9 mouse cellular contexts compared by ENCODE assay signal in genomic region chr11:9116121-9116520, GRCm38 (mm10). TPM values are rescaled to one million over a fixed set of nuclear protein-coding genes. Genes with fewer than 3 reads are reported as not detected.
DNase-seq lines count a peak whose midpoint lies in the region; ATAC-seq and TF ChIP-seq lines count a peak whose summit lies in the region.
"Had no signal": no experiment of that assay in that cellular context is flagged by ENCODE, and none has a peak within 500 bp of the region (broad histone marks: within the 10 kb centered on the region; RNA-seq: fewer than 3 reads in every experiment).

No protein-coding gene starts in this region.

- H3K4me3 ChIP-seq in ES-Bruce4 (ENCODE audit: low read depth, low read length), result no peak overlapping the region
- H3K4me3 ChIP-seq in heart, embryonic 16.5 days (ENCODE audit: low read length), result peak overlapping the region; percentile 40
- peak overlapping the region; percentile 33 for H3K4me3 ChIP-seq in liver, postnatal 0 days (ENCODE audit: low read depth, low read length)

- intact Hi-C loops in heart, postnatal 36 days (cut with DNase I), result loop anchor here (2.0 kb wide), 1 partner anchor 105 kb away; the partner anchor contains the start of gene Hus1

- no peak for TF ChIP-seq CTCF in ES-Bruce4 (IDR thresholded peaks at IDR 0.05; ENCODE audit: low read depth, low read length)
- TF ChIP-seq CTCF in liver, postnatal 0 days (IDR thresholded peaks at IDR 0.05; ENCODE audit: low read depth), result no peak

- H3K9ac ChIP-seq in ES-Bruce4 (ENCODE audit: low read depth, poor library complexity, severe bottlenecking), result no peak overlapping the region
- peak overlapping the region; percentile 57 for H3K9ac ChIP-seq in heart, embryonic 16.5 days (ENCODE audit: low read length)
- H3K9ac ChIP-seq in liver, postnatal 0 days (replicated peaks), result no peak overlapping the region

- peak overlapping the region; percentile 95 for H3K27ac ChIP-seq in ES-Bruce4 (ENCODE audit: insufficient read depth, low read length)
- no peak overlapping the region for H3K27ac ChIP-seq in heart, embryonic 16.5 days (ENCODE audit: low read length)
- H3K27ac ChIP-seq in liver, postnatal 0 days (ENCODE audit: low read depth), result no peak overlapping the region

- H3K36me3 ChIP-seq in ES-Bruce4 (ENCODE audit: control insufficient read depth, insufficient read depth, low read length, poor library complexity, severe bottlenecking), result no peaks in the 10 kb centered on the region
- no peaks in the 10 kb centered on the region for H3K36me3 ChIP-seq in heart, embryonic 16.5 days (ENCODE audit: control insufficient read depth, insufficient read depth)
- H3K36me3 ChIP-seq in liver, postnatal 0 days (replicated peaks; ENCODE audit: insufficient read depth, low read length), result no peaks in the 10 kb centered on the region

- no peaks in the 10 kb centered on the region for H3K27me3 ChIP-seq in ES-Bruce4 (ENCODE audit: control insufficient read depth, insufficient read depth, low read length, poor library complexity, severe bottlenecking)
- peaks cover 6% of the 10 kb centered on the region for H3K27me3 ChIP-seq in heart, embryonic 16.5 days (ENCODE audit: control insufficient read depth, insufficient read depth, low read length)
- H3K27me3 ChIP-seq in liver, postnatal 0 days (ENCODE audit: insufficient read depth, low read length), result peaks cover 36% of the 10 kb centered on the region

- WGBS in heart, embryonic 16.5 days, result 3% methylated on average over 10 of the region's 10 CpGs
- WGBS in liver, postnatal 0 days (ENCODE audit: insufficient replicate concordance), result 5% methylated on average over 10 of the region's 10 CpGs

- H3K9me3 ChIP-seq in ES-Bruce4 (replicated peaks; ENCODE audit: control insufficient read depth, insufficient read depth, low read length, poor library complexity, severe bottlenecking), result no peaks in the 10 kb centered on the region
- no peaks in the 10 kb centered on the region for H3K9me3 ChIP-seq in heart, embryonic 16.5 days (replicated peaks; ENCODE audit: control insufficient read depth, low read length)
- no peaks in the 10 kb centered on the region for H3K9me3 ChIP-seq in liver, postnatal 0 days (ENCODE audit: low read length)

- no peak for TF ChIP-seq POLR2A in ES-Bruce4 (IDR thresholded peaks at IDR 0.05; ENCODE audit: insufficient read depth, low read length)

- ATAC-seq in heart, embryonic 16.5 days (replicated peaks; ENCODE audit: extremely low read depth, insufficient read depth, low FRiP score), result no peak
- no peak for ATAC-seq in liver, postnatal 0 days

- TF ChIP-seq EP300 in ES-Bruce4 (IDR thresholded peaks at IDR 0.05; ENCODE audit: insufficient read depth, low read depth, low read length), result peak; percentile 100
- no peak for TF ChIP-seq EP300 in liver, postnatal 0 days (IDR thresholded peaks at IDR 0.05; ENCODE audit: low read depth)

- peak overlapping the region; percentile 68 for H3K4me2 ChIP-seq in heart, embryonic 16.5 days (ENCODE audit: low read depth, low read length)
- H3K4me2 ChIP-seq in liver, postnatal 0 days (ENCODE audit: low read depth, low read length), result peak overlapping the region; percentile 62

- peak; percentile 29 for DNase-seq in heart, adult 11 months
- no peak for DNase-seq in heart, postnatal 36 days
- DNase-seq in liver, postnatal 0 days, result no peak
- DNase-seq in spleen, postnatal 4 days (ENCODE audit: low spot score in 2 of 2), result no peak
- no peak for DNase-seq in thymus, postnatal 0 days (ENCODE audit: low spot score)
- DNase-seq in cerebellum, postnatal 14 days, result no peak
- DNase-seq: B cell, adult 2 months had no signal

- H3K4me1 ChIP-seq in ES-Bruce4 (ENCODE audit: control insufficient read depth, insufficient read depth, low read length), result peaks cover 2% of the 10 kb centered on the region
- peaks cover 21% of the 10 kb centered on the region for H3K4me1 ChIP-seq in heart, embryonic 16.5 days (ENCODE audit: control insufficient read depth, insufficient read depth, low read length)
- H3K4me1 ChIP-seq in liver, postnatal 0 days (ENCODE audit: insufficient read depth), result peaks cover 15% of the 10 kb centered on the region

RNA-seq across cellular contexts. Expression of gene Upp1, which starts 1.8 kb away (rescaled TPM):
- total RNA-seq in heart, postnatal 36 days (2021), result 1 to 10 TPM; 5.7 to 6.3 TPM
- 166 and 190 TPM in 2 replicates for polyA plus RNA-seq in ES-Bruce4 (2011; ENCODE audit: insufficient read depth, insufficient read length, low read depth, missing spikeins)
- polyA plus RNA-seq in heart, embryonic 16.5 days (2015; fragmentation: Nextera tagmentation; extraction: Ambion mirVana), result 37.6 and 47.2 TPM in 2 replicates
- polyA plus RNA-seq in liver, postnatal 0 days (2015; fragmentation: Nextera tagmentation; extraction: Ambion mirVana), result 1.5 and 1.8 TPM in 2 replicates
- polyA plus RNA-seq in thymus, postnatal 0 days (2015; fragmentation: Nextera tagmentation; extraction: Ambion mirVana), result 5.0 and 5.7 TPM in 2 replicates
